Mouse (Mus musculus) T-cell, adult 2 months (primary cell): ENCODE results near the gene Ube2b.
A peak's percentile ranks its signal among the peaks of the same experiment; 100 is the strongest.

Experiments
- DNase-seq: peaks from one replicate; pipeline ENCODE4 v3.0.0; 2022; ENCODE audit warnings: low spot score

The Ube2b gene

GRCm38 (mm10) chr11:52000290-52000962 is at the start of gene Ube2b:
Gene Ube2b, minus strand, starts transcription at chr11:52000762.
- DNase-seq: peak; percentile 97

- peak; percentile 49 for DNase-seq
Observed at GRCm38 (mm10) chr11:52046446-52047165, 46.0 kb upstream of the Ube2b start.

- no peak for DNase-seq
Observed at GRCm38 (mm10) chr11:52044156-52044555, 43.6 kb upstream of the Ube2b start.

- no peak for DNase-seq
Observed at GRCm38 (mm10) chr11:52043224-52043623, 42.7 kb upstream of the Ube2b start.

- no peak for DNase-seq
Observed at GRCm38 (mm10) chr11:52037659-52038058, 37.1 kb upstream of the Ube2b start.

- DNase-seq: peak; percentile 50
Observed at GRCm38 (mm10) chr11:52035905-52036304, 35.3 kb upstream of the Ube2b start.

GRCm38 (mm10) chr11:52033953-52034352 is 33.4 kb upstream of the Ube2b start:
- no peak for DNase-seq

- no peak for DNase-seq
Observed at GRCm38 (mm10) chr11:52032356-52032755, 31.8 kb upstream of the Ube2b start.

- DNase-seq: no peak
Observed at GRCm38 (mm10) chr11:52018217-52018616, 17.7 kb upstream of the Ube2b start.

- DNase-seq: no peak
Observed at GRCm38 (mm10) chr11:52011541-52011940, 11.0 kb upstream of the Ube2b start.

GRCm38 (mm10) chr11:52011011-52011410 is 10.4 kb upstream of the Ube2b start:
- DNase-seq: no peak

- DNase-seq: no peak
Observed at GRCm38 (mm10) chr11:52005586-52005985, 5.0 kb upstream of the Ube2b start.

GRCm38 (mm10) chr11:52003772-52004528 is 3.4 kb upstream of the Ube2b start, which contains the start of gene Cdkl3:
Gene Cdkl3, plus strand, starts transcription at chr11:52004221.
- DNase-seq: peak; percentile 94

GRCm38 (mm10) chr11:52003505-52003771 is 2.9 kb upstream of the Ube2b start:
- no peak for DNase-seq

- no peak for DNase-seq
Observed at GRCm38 (mm10) chr11:52002842-52003504, 2.4 kb upstream of the Ube2b start.

- DNase-seq: no peak
Observed at GRCm38 (mm10) chr11:52001861-52002260, 1.3 kb upstream of the Ube2b start.

GRCm38 (mm10) chr11:52001341-52001740 is 779 bp upstream of the Ube2b start:
- no peak for DNase-seq

GRCm38 (mm10) chr11:51999611-52000289 is 812 bp downstream of the Ube2b start:
- DNase-seq: no peak

- no peak for DNase-seq
Observed at GRCm38 (mm10) chr11:51971644-51972043, 28.9 kb downstream of the Ube2b start.

GRCm38 (mm10) chr11:51969511-51969910 is 31.1 kb downstream of the Ube2b start:
- DNase-seq: no peak

GRCm38 (mm10) chr11:51968896-51969295 is 31.7 kb downstream of the Ube2b start:
- DNase-seq: peak; percentile 80
